Mouse (Mus musculus): Measurements from ENCODE around the gene Acads.
"Not testable (repeated sequence)": the region's sequence is repeated elsewhere in the genome, so short reads cannot be mapped to it uniquely, and the experiment has no call there.

The Acads gene

DNA sequence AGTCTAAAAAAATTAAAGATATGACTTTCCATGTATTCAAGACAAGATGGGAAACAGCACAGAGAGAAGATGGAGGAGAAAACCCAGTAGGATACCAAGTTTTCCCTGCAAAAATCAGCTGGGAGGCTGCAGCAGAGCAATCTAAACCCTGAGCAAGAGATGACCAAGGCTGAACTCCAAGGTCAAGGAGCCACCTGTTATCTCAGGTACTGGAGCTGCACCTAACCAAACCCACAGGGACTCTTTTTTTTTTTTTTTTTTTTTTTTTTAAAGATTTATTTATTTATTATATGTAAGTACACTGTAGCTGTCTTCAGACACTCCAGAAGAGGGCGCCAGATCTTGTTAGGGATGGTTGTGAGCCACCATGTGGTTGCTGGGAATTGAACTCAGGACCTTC, 29.7 kb upstream of the Acads start:
- not testable (repeated sequence) for DNase-seq

DNA sequence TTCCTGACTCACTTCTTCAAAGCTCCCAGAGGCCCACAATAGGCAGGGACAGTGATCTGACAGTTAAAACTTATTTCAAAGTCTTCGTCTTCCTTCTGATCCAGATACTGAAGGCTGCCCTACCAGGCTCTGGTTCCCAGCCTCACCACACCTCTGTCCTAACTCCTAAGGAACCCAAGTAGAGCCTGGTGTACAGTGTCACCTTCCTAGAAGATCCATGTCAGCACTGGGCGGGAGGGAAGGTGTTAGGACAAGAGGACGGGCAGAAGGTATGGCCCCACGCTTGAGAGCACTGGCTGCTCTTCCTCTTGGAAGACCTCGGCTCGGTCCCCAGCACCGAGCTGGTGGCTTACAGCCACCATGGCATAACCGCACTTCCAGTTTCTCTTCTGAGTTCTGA, 29.2 kb upstream of the Acads start:
- no peak for DNase-seq

DNA sequence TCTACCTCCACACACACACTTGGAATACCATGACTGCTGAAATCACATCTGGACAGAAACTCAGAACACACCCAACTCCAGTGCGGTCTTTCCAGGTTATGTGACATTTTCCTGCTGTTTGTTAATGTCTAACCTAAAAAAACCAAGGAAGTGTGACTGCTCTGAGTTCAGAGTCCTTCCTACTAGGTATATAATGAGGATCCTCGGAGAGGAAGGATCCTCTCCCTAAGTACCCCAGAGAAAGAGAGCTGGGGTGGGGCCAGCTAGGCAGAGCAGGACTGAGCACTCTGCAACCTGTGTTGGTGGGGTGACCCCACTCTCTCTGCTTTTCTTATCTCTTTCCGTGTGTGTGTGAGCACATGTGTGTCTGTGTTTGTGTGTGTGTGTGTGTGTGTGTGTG, 28.2 kb upstream of the Acads start:
- DNase-seq = peak; percentile 73

- DNase-seq = no peak
Measured at GRCm38 (mm10) chr5:115146747-115147130, 27.6 kb upstream of the Acads start.

GRCm38 (mm10) chr5:115145976-115146746, 27.0 kb upstream of the Acads start:
- DNase-seq = no peak

GRCm38 (mm10) chr5:115145253-115145968, 26.3 kb upstream of the Acads start:
- DNase-seq = no peak

GRCm38 (mm10) chr5:115144471-115144870, 25.3 kb upstream of the Acads start:
- no peak for DNase-seq

DNA sequence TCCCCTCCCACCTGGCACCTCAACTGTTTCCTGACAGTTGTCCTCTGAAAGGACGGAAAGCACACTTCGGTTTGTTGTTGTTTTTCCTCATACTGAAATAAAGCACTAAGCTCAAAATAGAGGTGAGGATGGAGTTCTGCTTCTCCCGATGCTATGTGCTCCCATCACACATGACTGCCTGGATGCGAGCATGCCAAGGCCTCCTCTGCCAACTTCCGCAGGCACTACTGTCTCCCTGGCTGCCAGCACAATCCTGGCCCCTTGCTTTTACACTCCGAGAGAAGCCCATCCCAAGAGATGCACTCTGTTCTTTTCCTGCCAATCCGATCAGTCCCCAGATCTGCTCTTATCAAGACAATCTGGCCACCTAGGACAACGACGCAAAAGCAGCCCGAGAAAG, 24.4 kb upstream of the Acads start:
- DNase-seq = no peak

- no peak for DNase-seq
Measured at GRCm38 (mm10) chr5:115142166-115142697, 23.1 kb upstream of the Acads start.

DNA sequence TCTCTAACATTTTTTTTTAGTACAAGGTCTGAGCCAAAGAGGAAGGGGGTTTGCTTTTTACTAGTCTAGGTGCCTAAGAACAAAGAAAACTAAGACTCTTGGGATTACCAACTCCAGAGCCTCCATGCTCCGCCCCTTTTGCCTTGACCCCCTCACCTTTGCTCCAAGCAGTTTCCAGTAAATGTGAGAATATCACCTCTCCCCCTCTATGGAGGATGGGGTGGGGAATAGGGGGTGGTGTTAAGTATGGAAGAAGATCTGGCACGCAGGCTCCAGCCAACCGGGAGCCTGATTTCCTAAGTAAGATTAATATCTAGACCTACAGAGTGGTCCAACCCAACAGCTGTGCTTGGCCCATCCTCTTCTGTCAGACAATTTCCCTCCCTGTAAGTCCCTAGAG, 21.6 kb upstream of the Acads start:
- DNase-seq = no peak

GRCm38 (mm10) chr5:115139124-115139523, 20.0 kb upstream of the Acads start:
- DNase-seq = no peak

GRCm38 (mm10) chr5:115134234-115135165, 15.4 kb upstream of the Acads start, which contains the start of gene Unc119b:
Gene Unc119b (minus strand): TSS chr5:115134975.
- DNase-seq = peak; percentile 94

DNA sequence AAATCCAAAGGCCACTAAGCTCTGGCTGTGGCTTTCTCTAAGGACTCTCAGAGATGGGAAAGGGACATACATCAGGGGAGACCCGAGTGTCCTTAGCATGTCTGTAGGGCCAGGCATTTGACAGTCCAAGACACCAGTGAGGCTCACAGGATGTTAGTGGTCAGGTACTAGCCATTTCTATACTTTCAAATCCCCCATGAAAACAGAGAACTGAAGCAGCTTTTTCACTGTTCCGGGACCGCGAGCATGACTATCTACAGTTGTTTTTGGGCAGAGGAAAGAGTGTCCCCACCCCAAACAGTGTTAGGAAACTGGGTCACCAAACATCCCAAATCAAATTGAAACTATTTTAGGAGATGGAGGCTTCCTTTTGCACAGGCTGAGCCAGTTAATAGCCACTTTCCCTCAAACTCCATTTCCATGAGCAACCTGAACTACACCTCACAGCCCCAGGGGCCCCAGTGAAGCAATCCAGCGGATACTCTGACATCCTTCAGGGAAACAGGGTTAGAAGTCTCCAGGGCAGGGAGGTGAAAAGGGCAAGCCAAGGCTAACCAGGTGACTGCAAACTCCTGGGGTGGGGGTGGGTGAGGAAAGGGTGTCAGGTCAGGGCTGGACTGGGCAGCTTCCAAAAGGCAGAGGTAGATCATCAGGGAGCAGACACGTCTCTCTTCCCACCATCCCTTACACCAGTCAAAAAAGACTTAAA, 14.4 kb upstream of the Acads start:
- no peak for DNase-seq

GRCm38 (mm10) chr5:115132465-115132864, 13.3 kb upstream of the Acads start:
- DNase-seq = no peak

DNA sequence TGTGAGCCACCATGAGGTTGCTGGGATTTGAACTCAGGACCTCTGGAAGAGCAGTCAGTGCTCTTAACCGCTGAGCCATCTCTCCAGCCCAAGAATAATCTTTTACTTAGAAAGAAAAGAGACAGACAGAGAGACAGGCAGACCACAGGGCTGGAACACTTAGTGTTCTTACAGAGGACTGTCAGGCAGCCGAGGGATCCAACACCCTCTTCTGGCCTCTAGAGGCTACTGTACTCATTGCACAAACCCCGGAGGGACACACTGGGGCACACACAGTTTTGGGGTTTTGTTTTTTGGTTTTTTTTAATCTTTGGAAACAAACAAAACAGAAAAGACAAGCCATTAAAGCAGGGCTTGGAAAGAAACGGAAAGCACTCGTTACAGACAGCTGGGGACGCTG, 10.2 kb upstream of the Acads start:
- DNase-seq = no peak

GRCm38 (mm10) chr5:115127421-115128179, 8.5 kb upstream of the Acads start:
- peak; percentile 91 for DNase-seq

DNA sequence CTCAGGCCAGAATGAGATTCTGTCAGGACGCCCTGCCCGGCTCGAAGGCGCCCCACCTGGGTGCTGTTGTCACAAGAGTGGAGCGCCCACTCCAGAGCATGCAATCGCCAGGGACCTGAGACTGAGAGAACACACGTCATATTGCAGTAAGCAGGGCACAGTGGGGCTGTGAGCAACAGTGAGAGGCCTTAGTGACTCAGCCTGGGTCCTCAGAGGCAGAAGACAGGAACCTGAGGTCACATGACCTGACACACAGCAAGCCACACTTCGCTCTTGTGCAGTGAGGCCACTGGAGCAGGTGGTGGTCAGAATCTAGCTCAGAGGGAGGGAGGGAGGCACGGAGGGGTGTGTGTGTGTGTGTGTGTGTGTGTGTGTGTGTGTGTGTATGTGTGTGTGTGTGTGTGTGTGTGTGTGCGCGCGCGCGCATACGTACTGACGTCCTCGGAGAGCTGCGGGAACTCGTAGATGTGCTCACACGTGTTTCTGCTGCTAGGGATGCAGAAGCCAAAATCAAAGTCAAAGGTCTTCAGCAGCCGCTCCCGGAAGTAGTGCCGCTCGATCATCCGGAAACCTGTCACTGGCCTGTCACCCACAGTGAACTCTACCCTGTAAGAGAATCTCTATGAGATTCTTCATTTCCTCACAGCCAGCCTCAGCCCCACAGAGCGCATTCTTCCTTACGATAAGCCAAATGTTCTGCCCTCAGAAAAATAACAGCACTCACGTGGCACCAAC, 7.6 kb upstream of the Acads start:
- DNase-seq = peak; percentile 61

DNA sequence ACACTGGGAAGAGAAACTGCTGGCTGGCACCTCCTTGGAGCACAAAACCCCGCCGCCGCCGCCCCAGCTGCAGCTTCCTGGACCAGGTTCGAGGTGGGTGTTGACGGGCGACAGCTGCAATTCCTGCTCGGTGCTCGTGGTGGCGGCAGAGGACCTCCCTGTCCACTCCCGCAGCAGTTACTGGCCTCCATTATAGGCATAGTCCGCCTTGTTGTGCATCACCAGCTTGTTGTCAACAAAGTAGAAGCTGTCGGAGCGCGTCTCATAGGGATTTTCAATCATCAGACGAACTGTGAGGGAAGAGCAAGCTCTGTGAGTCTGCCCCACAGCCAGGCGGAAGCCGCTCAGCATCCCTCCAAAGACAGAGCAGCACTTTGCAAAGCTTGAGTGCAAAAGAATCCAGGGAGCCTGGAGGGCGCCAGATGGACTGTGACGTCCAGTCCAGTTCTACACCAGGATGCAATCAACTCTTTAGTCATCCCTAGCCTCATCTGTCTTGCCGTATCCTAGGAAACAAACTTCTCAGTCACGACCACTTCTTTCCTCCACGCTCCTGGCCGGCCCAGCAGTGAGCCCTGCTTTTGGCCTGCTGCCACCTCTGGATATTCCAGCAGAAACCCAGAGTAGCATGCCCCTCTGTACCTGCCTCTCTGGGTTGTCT, 6.2 kb upstream of the Acads start:
- peak; percentile 91 for DNase-seq

DNA sequence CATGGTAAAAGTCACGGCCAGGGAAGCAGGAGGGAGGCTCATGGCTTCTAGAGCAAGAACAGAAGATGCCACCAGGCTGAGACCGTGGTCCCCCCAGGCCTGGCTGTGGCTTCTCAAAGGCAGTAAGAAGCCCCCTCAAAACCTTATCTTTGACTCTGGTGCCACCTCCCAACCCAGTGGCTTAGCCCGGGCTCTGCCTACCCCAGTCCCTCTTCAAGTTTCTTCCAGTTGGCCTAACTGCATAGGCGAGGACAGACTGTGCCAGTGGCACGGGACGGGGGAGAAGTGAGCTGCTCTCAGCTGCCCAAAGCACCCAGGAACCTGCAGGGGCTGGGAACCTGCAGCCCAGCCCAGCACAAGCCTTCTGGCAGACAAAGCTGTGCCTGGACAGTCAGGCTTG, 5.5 kb upstream of the Acads start:
- no peak for DNase-seq

DNA sequence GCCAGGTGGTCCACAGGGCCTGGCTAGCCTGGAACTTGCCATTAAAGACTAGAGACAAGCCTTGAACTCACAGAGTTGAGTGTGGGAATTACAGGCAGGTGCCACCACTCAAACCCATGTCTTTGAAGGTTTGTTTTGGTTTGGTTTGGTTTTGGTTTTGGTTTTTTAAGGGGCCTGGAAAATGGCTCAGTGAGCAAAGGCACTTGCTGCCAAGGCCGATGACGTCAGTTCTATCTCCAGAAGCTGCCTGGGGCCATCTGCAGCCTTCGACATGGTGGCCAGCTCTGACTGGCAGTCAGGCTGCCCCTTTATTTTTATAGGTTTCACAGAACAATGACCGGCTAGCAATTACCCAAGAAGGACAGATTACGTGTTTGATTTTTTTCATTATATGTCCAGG, 1.8 kb upstream of the Acads start:
- no peak for DNase-seq

All from kidney, adult 9 months (tissue).